Mouse (Mus musculus) cerebellum, adult 2 months (tissue): ENCODE results near the gene Naa20.

Experiments
- CTCF ChIP-seq: fragments of 200-500 bp; IDR thresholded peaks from 2 replicates; pipeline ENCODE4 v1.5.1; 2011; ENCODE audit warnings: low read depth, mild to moderate bottlenecking, control low read depth, low read length, moderate library complexity, borderline replicate concordance; ENCODE audit not compliant: insufficient read depth
- POLR2A ChIP-seq: fragments of 200-500 bp; IDR thresholded peaks from 2 replicates; pipeline ENCODE4 v1.6.1; 2011; ENCODE audit warnings: low read length, control low read depth, borderline replicate concordance; ENCODE audit not compliant: insufficient read depth

- no peak for TF ChIP-seq POLR2A
- TF ChIP-seq CTCF, result no peak
These were observed at the start of gene Naa20 for GRCm38 (mm10) chr2:145901861-145902260.
